Mouse (Mus musculus) gastrocnemius, adult 2 months (tissue): ENCODE data around the gene Pip4p1. TPM values are rescaled to one million over a fixed set of nuclear protein-coding genes. Genes with fewer than 3 reads are reported as not detected.
"Not testable (repeated sequence)": the region's sequence is repeated elsewhere in the genome, so short reads cannot be mapped to it uniquely, and the experiment has no call there.

Source experiments
- DNase-seq: peaks from one replicate; pipeline ENCODE4 v3.0.0; 2022
- H3K27ac ChIP-seq: fragments of 200-600 bp; 2 replicates; pipeline ENCODE4 v1.8.1; 2022; ENCODE audit warnings: mild to moderate bottlenecking
- H3K4me3 ChIP-seq: fragments of 200-600 bp; 2 replicates; pipeline ENCODE4 v1.8.1; 2022; ENCODE audit warnings: mild to moderate bottlenecking, moderate library complexity
- CTCF ChIP-seq: fragments of 200-600 bp; IDR thresholded peaks from 2 replicates; pipeline ENCODE4 v1.8.1; 2022; ENCODE audit warnings: antibody characterized with exemption, mild to moderate bottlenecking, moderate library complexity
- intact Hi-C: fragments of 180-260 bp; cut with DNase I; formaldehyde crosslinking; loops from one replicate; pipeline ENCODE4 v1.15.1; 2025
- long read RNA-seq, 2 experiments: library from polyadenylated mRNA; stranded (forward); transcript quantifications; one replicate each; pipeline ENCODE4 v2.0.0; 2021
- total RNA-seq, 2 experiments: library from RNA; stranded (reverse); gene quantifications; 2 replicates each; pipeline ENCODE4 v1.2.3; 2021

The Pip4p1 gene
- total RNA-seq: 10 to 100 TPM; 16.2 to 16.6 TPM
- long read RNA-seq, experiment 1, transcript Pip4p1-201 (7 exons, 1,594 nt): major isoform, 7 of 15 reads
- long read RNA-seq, experiment 1, partial matches to known transcripts: 3 of 15 reads
- long read RNA-seq, experiment 1, other reads (novel, unspliced or antisense): 1 of 15 reads
- long read RNA-seq, experiment 2, transcript Pip4p1-205 (7 exons, 2,755 nt): major isoform, 6 of 10 reads
- long read RNA-seq, experiment 2, partial matches to known transcripts: 1 of 10 reads
- long read RNA-seq, experiment 2, other reads (novel, unspliced or antisense): 0 of 10 reads

- no peak for TF ChIP-seq CTCF
- peak within 1 kb of the TSS; percentile 98 for H3K27ac ChIP-seq
- peak; percentile 100 for DNase-seq
- intact Hi-C loops: loop anchor here (5.0 kb wide), 1 partner anchor 124 kb away; the partner anchor contains the start of genes Ccnb1ip1 and Parp2
- peak within 1 kb of the TSS; percentile 76 for H3K4me3 ChIP-seq
Observed at GRCm38 (mm10) chr14:50930754-50931492, at the start of gene Pip4p1, which contains the start of gene Pnp. Gene Pip4p1, minus strand, starts transcription at chr14:50930856. Gene Pnp, plus strand, starts transcription at chr14:50931082.

- Histone ChIP-seq H3K27ac (peak overlapping the region; percentile 62), H3K4me3 (no peak overlapping the region)
- no peak for DNase-seq
- TF ChIP-seq CTCF: no peak
- intact Hi-C loops: no loop called here
Observed at GRCm38 (mm10) chr14:50979631-50980030, 49.0 kb upstream of the Pip4p1 start.

- peak overlapping the region; percentile 62; the same call in 1 of the 2 replicates for H3K27ac ChIP-seq
- intact Hi-C loops, DNase-seq, H3K4me3 ChIP-seq: not testable (repeated sequence)
Observed at GRCm38 (mm10) chr14:50978451-50978850, 47.8 kb upstream of the Pip4p1 start.

GRCm38 (mm10) chr14:50976674-50977073 is 46.0 kb upstream of the Pip4p1 start:
- DNase-seq: peak; percentile 26
- Histone ChIP-seq H3K4me3 (peak overlapping the region; percentile 21), H3K27ac (peak overlapping the region; percentile 62)
- TF ChIP-seq CTCF: peak; percentile 49
- intact Hi-C loops: loop anchor here (2.0 kb wide), 1 partner anchor 86 kb away; no protein-coding TSS in a partner anchor

GRCm38 (mm10) chr14:50975001-50975400 is 44.3 kb upstream of the Pip4p1 start:
- no peak for TF ChIP-seq CTCF
- intact Hi-C loops: no loop called here
- Histone ChIP-seq H3K27ac (no peak overlapping the region), H3K4me3 (no peak overlapping the region)
- DNase-seq: no peak

GRCm38 (mm10) chr14:50973700-50974099 is 43.0 kb upstream of the Pip4p1 start:
- H3K27ac ChIP-seq: no peak overlapping the region
- intact Hi-C loops: no loop called here
- TF ChIP-seq CTCF: no peak
- no peak overlapping the region for H3K4me3 ChIP-seq
- no peak for DNase-seq

GRCm38 (mm10) chr14:50973054-50973453 is 42.4 kb upstream of the Pip4p1 start:
- intact Hi-C loops, H3K4me3 ChIP-seq: not testable (repeated sequence)

GRCm38 (mm10) chr14:50970822-50971221 is 40.2 kb upstream of the Pip4p1 start:
- no peak for TF ChIP-seq CTCF
- Histone ChIP-seq H3K4me3 (no peak overlapping the region), H3K27ac (no peak overlapping the region)
- DNase-seq: no peak
- intact Hi-C loops: no loop called here

More at GRCm38 (mm10) chr14:50973054-50973453, 42.4 kb upstream of the Pip4p1 start:
- not testable (repeated sequence) for DNase-seq, H3K27ac ChIP-seq

- peak overlapping the region; percentile 47 for H3K4me3 ChIP-seq
- intact Hi-C loops: no loop called here
- H3K27ac ChIP-seq: peak overlapping the region; percentile 55
- DNase-seq: peak; percentile 39
- no peak for TF ChIP-seq CTCF
Observed at GRCm38 (mm10) chr14:50969558-50970544, 39.2 kb upstream of the Pip4p1 start.

- H3K27ac ChIP-seq: peak overlapping the region; percentile 55
Observed at GRCm38 (mm10) chr14:50969041-50969440, 38.4 kb upstream of the Pip4p1 start.

GRCm38 (mm10) chr14:50968216-50968980 is 37.7 kb upstream of the Pip4p1 start:
- Histone ChIP-seq H3K4me3 (no peak overlapping the region), H3K27ac (no peak overlapping the region)
- intact Hi-C loops: no loop called here
- TF ChIP-seq CTCF: no peak
- DNase-seq: no peak

More at GRCm38 (mm10) chr14:50969041-50969440, 38.4 kb upstream of the Pip4p1 start:
- no peak for TF ChIP-seq CTCF
- intact Hi-C loops: no loop called here
- H3K4me3 ChIP-seq: peak overlapping the region; percentile 47
- no peak for DNase-seq

- DNase-seq, H3K4me3 ChIP-seq, H3K27ac ChIP-seq, intact Hi-C loops: not testable (repeated sequence)
Observed at GRCm38 (mm10) chr14:50958289-50958995, 27.8 kb upstream of the Pip4p1 start.

- intact Hi-C loops, DNase-seq, H3K27ac ChIP-seq, H3K4me3 ChIP-seq: not testable (repeated sequence)
Observed at GRCm38 (mm10) chr14:50957146-50957545, 26.5 kb upstream of the Pip4p1 start.

GRCm38 (mm10) chr14:50956724-50957123 is 26.1 kb upstream of the Pip4p1 start:
- peak overlapping the region; percentile 66 for H3K4me3 ChIP-seq
- intact Hi-C loops, DNase-seq: not testable (repeated sequence)
- peak overlapping the region; percentile 73 for H3K27ac ChIP-seq
